Mouse (Mus musculus) testis, postnatal 10 days (tissue): ENCODE measurements around the gene Spatc1l.

Source experiments
- DNase-seq: peaks from one replicate; pipeline ENCODE4 v3.0.0; 2021; ENCODE audit warnings: low spot score

The Spatc1l gene

DNA sequence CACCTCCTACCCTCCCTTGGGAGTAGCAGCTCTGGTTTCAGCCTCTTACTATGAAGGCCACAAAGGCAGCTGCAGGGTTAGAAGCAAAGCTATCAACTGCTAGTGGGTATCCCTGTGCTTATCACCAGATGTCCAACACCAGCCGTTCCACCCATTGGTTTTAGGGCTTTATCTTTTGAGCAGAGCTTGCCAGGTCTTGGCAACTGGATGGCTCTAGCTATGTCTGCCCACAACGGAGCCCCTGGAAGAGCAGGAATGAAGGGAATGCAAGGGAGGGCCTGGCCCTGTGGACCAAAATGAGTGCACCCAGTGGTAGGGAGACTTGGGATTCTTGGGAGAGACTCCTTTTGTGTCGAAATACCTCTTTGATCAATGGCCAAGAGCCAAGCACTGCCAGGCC, 40.6 kb downstream of the Spatc1l start:
- no peak for DNase-seq

DNA sequence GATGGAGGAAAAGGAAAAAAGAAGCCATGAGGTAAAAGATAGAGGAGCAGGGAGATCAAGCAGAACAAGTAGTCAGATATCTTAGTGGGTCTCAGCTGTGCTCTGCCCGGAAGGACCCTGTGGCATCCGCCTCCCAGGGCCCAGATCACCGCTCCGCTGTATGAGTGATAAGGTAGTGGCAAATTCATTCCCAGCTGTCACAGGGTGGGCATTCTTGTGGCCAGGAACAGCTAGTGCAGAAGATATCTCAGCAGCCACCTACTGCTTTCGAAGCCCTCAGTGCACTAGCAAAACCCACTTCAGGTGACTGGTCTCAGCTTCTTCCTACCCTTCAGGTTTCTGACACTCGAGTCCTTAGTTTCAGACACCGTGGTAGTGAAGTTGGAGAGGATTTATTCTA, 50.4 kb downstream of the Spatc1l start:
- no peak for DNase-seq
